Mouse (Mus musculus) neural tube, embryonic 10.5 days (tissue): ENCODE results near the gene Il12a.

ENCODE experiments used
- DNase-seq: peaks from one replicate; pipeline ENCODE4 v3.0.0-alpha.2; 2017; ENCODE audit warnings: low spot score; ENCODE audit errors: extremely low spot score

The Il12a gene

GRCm38 (mm10) chr3:68684207-68684606, 6.2 kb upstream of the Il12a start:
- DNase-seq = no peak

DNA sequence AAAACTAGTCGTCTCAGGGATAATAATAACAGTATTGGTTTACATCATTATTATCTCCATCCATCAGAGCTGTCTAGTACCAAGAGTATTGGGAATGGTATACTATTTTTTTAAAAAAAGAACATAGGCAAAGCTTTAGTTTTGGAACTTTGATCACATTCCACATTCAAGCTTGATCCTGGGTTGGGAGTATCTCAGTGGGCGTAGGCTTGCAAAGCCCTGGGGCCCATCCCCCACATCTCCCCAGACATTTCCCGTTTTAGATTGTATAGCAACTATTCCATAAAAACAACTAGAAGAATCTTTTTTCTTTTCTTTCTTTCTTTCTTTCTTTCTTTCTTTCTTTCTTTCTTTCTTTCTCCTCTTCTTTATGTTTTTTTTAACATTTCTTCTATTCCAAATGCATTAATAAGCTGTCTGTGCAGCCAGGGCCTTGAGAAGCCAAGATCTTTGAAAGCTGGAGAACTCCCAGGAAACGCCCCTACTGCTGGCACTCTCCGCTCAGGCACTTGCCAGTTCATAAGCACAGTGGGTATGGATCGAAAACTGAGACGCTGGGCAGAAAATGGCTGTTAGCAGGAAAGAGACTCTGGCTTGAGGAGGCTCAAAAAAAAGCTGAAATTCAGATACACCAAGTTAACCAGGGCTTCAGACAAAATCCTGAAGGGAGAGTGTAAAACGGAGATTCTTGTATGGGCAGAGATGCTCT, 3.4 kb upstream of the Il12a start:
- no peak for DNase-seq

DNA sequence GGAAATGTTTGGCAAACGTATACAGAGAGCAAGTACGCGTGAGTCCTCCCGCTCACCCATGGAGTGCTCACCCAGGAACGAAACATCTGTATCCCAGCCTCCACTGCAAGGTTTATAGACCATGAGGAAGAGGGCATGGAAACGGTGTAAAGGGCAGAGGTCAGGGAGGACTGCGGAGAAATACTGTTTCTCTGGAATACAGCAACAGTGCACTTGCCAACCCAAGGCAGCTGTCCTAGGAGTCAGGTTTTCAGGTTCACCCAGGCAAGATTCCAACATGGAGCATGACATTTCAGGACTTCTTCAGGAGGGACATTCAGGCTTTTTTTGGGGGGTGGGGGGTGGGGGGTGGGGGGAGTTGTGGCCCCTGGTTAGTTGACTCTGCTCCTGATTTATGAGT, 1.1 kb upstream of the Il12a start:
- DNase-seq = no peak

DNA sequence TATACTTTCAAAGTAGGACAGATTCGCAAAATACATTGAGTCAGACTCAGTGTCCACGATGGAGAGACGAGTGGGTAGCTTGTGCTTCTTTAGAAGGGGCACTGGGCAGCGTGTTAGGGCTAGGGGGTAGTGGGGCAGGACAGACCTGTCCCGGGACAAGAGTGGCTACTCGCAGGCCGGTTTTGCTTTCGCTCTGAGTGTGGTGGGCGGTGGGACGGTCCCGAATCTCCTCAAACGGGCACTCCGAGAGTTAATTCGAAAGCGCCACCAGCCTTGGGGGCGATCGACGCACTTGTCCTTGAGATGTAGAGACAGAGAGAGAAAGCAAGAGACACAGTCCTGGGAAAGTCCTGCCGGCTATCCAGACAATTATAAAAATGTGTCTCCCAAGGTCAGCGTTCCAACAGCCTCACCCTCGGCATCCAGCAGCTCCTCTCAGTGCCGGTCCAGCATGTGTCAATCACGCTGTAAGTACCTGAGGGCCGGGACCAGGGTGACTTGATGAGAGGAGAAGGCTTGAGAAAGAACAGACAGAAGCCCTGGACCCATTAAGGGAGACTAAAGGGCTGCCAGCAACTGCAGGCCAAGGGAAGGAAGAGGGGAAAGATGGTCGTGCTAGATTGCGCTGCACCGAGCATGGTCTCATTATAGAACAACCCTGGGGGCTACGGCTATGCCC, 795 bp downstream of the Il12a start:
- DNase-seq = no peak

GRCm38 (mm10) chr3:68691938-68692599, 1.6 kb downstream of the Il12a start:
- DNase-seq = no peak

GRCm38 (mm10) chr3:68692600-68693225, 2.3 kb downstream of the Il12a start:
- no peak for DNase-seq

GRCm38 (mm10) chr3:68693441-68694048, 3.1 kb downstream of the Il12a start:
- no peak for DNase-seq

DNA sequence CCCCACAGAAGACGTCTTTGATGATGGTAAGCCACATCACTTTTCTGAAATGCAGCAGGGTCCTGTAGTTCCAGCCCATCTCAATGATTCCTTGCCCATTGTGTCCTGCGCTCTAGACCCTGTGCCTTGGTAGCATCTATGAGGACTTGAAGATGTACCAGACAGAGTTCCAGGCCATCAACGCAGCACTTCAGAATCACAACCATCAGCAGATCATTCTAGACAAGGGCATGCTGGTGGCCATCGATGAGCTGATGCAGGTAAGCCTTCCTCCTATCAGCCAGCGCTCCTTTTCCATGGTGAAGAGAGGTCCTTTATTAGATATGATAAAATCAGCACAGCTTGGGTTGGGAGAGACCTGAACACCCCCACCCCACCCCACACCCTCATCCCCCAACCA, 4.9 kb downstream of the Il12a start:
- DNase-seq = no peak

GRCm38 (mm10) chr3:68696495-68697200, 6.2 kb downstream of the Il12a start:
- DNase-seq = no peak

GRCm38 (mm10) chr3:68698601-68699000, 8.2 kb downstream of the Il12a start:
- DNase-seq = no peak

DNA sequence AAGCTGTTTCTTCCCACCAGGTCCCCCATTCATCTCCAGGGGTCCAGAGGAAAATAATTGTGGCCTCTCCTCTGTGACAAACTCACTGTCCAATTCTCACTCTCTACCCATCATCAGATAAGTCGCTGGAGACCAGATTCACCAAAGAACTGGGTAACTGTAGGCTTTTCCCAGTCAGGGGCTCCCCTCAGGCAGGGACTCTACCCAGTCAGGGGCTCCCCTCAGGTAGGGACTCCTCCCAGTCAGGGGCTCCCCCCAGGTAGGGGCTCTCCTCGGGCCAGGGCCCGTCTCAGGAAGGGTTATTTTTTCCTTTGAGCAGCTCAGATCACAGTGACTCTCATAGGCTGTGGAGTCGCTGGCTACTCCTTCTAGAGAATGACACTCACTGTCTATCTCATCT, 9.6 kb downstream of the Il12a start:
- no peak for DNase-seq

- no peak for DNase-seq
Observed at GRCm38 (mm10) chr3:68706307-68706706, 15.9 kb downstream of the Il12a start.

GRCm38 (mm10) chr3:68708230-68708629, 17.8 kb downstream of the Il12a start:
- DNase-seq = peak; percentile 44

DNA sequence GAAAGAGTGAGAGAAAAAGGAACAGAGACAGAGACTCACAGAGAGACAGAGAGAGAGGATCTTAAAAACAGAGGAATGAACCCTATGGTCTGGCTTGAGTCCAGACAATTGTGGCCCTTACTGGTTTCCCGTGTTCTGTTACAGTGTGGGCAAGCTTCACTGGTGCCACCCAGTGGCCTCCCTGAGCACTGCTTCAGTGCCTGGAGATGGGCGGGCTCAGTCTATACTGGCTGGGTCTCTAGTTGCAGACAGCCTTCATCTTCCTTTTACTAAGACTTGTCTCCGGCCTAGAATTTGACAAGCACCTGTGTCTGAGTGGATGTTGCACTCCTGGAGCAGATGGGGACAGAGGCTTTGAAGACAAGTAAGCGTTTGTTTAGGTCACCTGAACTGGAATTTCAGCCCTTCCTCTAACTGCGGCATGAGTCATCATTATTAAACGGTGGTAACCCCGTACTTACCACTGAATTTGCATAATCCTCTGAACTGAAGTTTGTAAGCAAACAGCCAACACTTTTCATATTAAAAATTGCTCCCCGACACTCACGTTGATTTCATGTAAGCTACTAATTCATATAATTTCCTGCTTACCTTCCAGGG, 18.9 kb downstream of the Il12a start:
- peak; percentile 51 for DNase-seq

GRCm38 (mm10) chr3:68710436-68710835, 20.0 kb downstream of the Il12a start:
- DNase-seq = no peak

DNA sequence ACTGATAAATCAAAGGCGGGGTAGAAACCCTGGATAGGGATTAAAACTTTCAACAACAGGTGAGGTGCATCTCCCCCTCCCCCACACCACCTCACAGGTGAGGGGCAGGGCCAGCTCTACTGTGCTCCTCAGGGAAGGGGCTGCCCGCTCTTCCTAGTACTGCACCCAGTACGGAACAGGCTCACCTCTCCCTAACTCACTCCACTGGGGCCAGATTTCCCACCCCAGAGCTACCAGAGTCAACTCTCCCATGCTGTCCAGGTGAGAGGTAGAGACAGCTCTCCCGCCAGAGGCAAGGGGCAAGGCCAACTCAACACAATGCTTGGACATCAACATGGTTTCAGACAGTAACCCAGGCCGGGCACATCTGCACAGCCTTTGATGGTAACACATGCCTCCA, 21.1 kb downstream of the Il12a start:
- DNase-seq = no peak

DNA sequence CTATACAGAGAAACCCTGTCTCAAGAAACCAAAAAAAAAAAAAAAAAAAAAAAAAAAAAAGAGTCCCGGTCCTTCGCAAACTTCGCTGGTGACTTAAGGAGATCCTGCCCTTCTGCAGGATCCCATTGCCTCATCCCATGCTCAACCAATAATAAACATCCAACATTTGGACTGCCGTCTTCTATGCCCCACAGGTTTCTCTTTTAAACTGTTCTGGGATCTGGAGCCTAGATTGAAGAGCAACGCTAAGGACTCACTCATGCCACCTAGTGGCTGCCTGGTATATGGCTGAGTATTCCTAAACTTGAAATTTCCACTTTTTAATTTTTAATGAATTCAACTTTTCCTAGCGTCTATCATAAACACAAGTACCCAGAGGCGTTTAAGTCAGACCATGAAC, 23.1 kb downstream of the Il12a start:
- DNase-seq = peak; percentile 44

- peak; percentile 42 for DNase-seq
Observed at GRCm38 (mm10) chr3:68717346-68717745, 26.9 kb downstream of the Il12a start.

- no peak for DNase-seq
Observed at GRCm38 (mm10) chr3:68719229-68719819, 28.9 kb downstream of the Il12a start.

GRCm38 (mm10) chr3:68720258-68720657, 29.8 kb downstream of the Il12a start:
- DNase-seq = peak; percentile 61
